ENCODE assay signal across 8 mouse cellular contexts in the genomic region with DNA sequence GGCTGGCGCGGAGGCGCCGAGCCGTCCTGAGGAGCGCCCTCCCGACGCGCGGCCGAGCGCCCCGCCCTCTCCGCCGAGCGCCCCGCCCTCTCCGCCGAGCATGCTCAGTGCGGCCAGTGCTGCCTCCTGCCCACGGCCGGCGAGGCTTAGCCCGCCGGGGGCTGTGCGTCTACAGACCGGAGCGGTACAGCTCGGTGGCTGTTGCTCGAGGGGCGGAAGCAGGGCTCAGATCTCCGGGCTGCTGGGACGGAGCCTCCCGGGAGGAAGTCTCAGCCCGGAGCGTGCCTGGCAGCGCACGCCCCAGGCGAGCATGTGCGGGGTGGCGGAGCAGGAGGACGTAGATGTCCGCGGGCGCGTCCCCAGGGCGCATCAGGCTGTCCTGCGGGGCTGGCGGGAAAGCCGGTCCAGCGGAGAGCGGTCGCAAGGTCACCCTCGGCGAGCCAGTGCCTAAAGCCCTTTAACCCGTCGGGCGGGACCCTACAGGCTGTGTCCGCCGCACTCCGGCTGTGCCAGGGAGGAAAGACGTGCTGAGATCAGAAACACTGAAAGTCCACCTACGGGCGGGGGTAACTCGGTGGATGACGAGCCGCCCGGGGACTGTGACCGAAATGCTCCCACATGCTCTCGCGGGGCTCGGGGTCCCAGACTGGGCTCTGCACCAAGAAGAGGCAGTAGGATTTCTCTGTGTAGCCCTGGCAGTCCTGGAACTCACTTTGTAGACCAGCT. TPM values are rescaled to one million over a fixed set of nuclear protein-coding genes. Genes with fewer than 3 reads are reported as not detected.
DNase-seq lines count a peak whose midpoint lies in the region; ATAC-seq lines count a peak whose summit lies in the region.

No protein-coding gene starts in this region.

- peak overlapping the region; percentile 92 for H3K4me2 ChIP-seq in embryonic facial prominence, embryonic 11.5 days (ENCODE audit: low read depth, low read length)
- H3K4me2 ChIP-seq in midbrain, embryonic 12.5 days (replicated peaks) = peak overlapping the region; percentile 86

- H3K27ac ChIP-seq in embryonic facial prominence, embryonic 11.5 days (replicated peaks; ENCODE audit: low read depth, low read length) = peak overlapping the region; percentile 86
- H3K27ac ChIP-seq in limb, embryonic 10.5 days = peak overlapping the region; percentile 97
- H3K27ac ChIP-seq in midbrain, embryonic 12.5 days (replicated peaks) = peak overlapping the region; percentile 96

- peak; percentile 96 for ATAC-seq in embryonic facial prominence, embryonic 11.5 days (replicated peaks; ENCODE audit: insufficient number of reproducible peaks, low FRiP score, low TSS enrichment, low read depth)
- peak; percentile 97 for ATAC-seq in midbrain, embryonic 12.5 days (ENCODE audit: low FRiP score, low read depth)

- no peaks in the 10 kb centered on the region for H3K36me3 ChIP-seq in embryonic facial prominence, embryonic 11.5 days (replicated peaks; ENCODE audit: control insufficient read depth, insufficient read depth, low read depth, low read length)
- no peaks in the 10 kb centered on the region for H3K36me3 ChIP-seq in limb, embryonic 10.5 days
- H3K36me3 ChIP-seq in midbrain, embryonic 12.5 days = no peaks in the 10 kb centered on the region

- DNase-seq in 3134 (ENCODE audit: extremely low read depth, insufficient read length, low spot score) = peak; percentile 92
- peak; percentile 94 for DNase-seq in adrenal gland, postnatal 25 days
- DNase-seq in embryonic facial prominence, embryonic 11.5 days (ENCODE audit: low spot score) = peak; percentile 91
- peak; percentile 99 for DNase-seq in heart, adult 11 months
- DNase-seq in kidney, adult 18-20 months = peak; percentile 91
- DNase-seq in limb, embryonic 10.5 days (ENCODE audit: low spot score) = peak; percentile 93
- peak; percentile 83 for DNase-seq in skeletal muscle tissue, adult 2 months (ENCODE audit: low read depth, low spot score)

- H3K4me3 ChIP-seq in embryonic facial prominence, embryonic 11.5 days (ENCODE audit: low read depth, low read length) = peak overlapping the region; percentile 78
- peak overlapping the region; percentile 93 for H3K4me3 ChIP-seq in limb, embryonic 10.5 days
- peak overlapping the region; percentile 90 for H3K4me3 ChIP-seq in midbrain, embryonic 12.5 days

- WGBS in embryonic facial prominence, embryonic 11.5 days = under 1% methylated on average over 45 of the region's 72 CpGs
- WGBS in limb, embryonic 10.5 days = under 1% methylated on average over 66 of the region's 72 CpGs
- under 1% methylated on average over 43 of the region's 72 CpGs for WGBS in midbrain, embryonic 12.5 days

- H3K4me1 ChIP-seq in embryonic facial prominence, embryonic 11.5 days (ENCODE audit: control insufficient read depth, insufficient read depth, low read length) = no peaks in the 10 kb centered on the region
- H3K4me1 ChIP-seq in limb, embryonic 10.5 days = peaks cover 18% of the 10 kb centered on the region
- no peaks in the 10 kb centered on the region for H3K4me1 ChIP-seq in midbrain, embryonic 12.5 days

- no peaks in the 10 kb centered on the region for H3K27me3 ChIP-seq in embryonic facial prominence, embryonic 11.5 days (ENCODE audit: control insufficient read depth, insufficient read depth, low read length)
- H3K27me3 ChIP-seq in limb, embryonic 10.5 days (ENCODE audit: low read depth, poor library complexity, severe bottlenecking) = no peaks in the 10 kb centered on the region
- H3K27me3 ChIP-seq in midbrain, embryonic 12.5 days = no peaks in the 10 kb centered on the region; the same call in 1 of the 2 replicates

- peak overlapping the region; percentile 82 for H3K9ac ChIP-seq in embryonic facial prominence, embryonic 11.5 days (replicated peaks; ENCODE audit: low read length)
- peak overlapping the region; percentile 83 for H3K9ac ChIP-seq in midbrain, embryonic 12.5 days (replicated peaks)

- no peaks in the 10 kb centered on the region for H3K9me3 ChIP-seq in embryonic facial prominence, embryonic 11.5 days (replicated peaks; ENCODE audit: control insufficient read depth, low read length)
- H3K9me3 ChIP-seq in limb, embryonic 10.5 days (replicated peaks) = no peaks in the 10 kb centered on the region
- H3K9me3 ChIP-seq in midbrain, embryonic 12.5 days = no peaks in the 10 kb centered on the region

RNA-seq across cellular contexts. Expression of a gene that starts 0.5 kb away (rescaled TPM):
- 57.3 TPM in 2 replicates for total RNA-seq in adrenal gland, postnatal 25 days (2021)
- 58.2 and 59.4 TPM in 2 replicates for polyA plus RNA-seq in embryonic facial prominence, embryonic 11.5 days (2014; fragmentation: Nextera tagmentation; extraction: Ambion mirVana)
- polyA plus RNA-seq in limb, embryonic 10.5 days (2016; fragmentation: Nextera tagmentation; extraction: Ambion mirVana) = 52.8 and 54.4 TPM in 2 replicates
- 70.2 and 72.7 TPM in 2 replicates for polyA plus RNA-seq in midbrain, embryonic 12.5 days (2016; fragmentation: Nextera tagmentation; extraction: Ambion mirVana)

Comparison
In these comparisons a context has a peak if more than half of its experiments do, and no peak if none do; other contexts are left out.
1. Peak in every context shown above with its lines: DNase-seq, ATAC-seq, H3K4me3 ChIP-seq and H3K27ac ChIP-seq.